Mouse (Mus musculus) olfactory bulb, adult 2 months (tissue): ENCODE measurements around the gene Acsbg1. TPM values are rescaled to one million over a fixed set of nuclear protein-coding genes. Genes with fewer than 3 reads are reported as not detected.

Source experiments
- H3K27ac ChIP-seq: fragments of 200-500 bp; 2 replicates; pipeline ENCODE4 v1.5.1; 2012; ENCODE audit warnings: low read depth, low read length; ENCODE audit not compliant: insufficient read depth
- H3K4me1 ChIP-seq: fragments of 200-500 bp; 2 replicates; pipeline ENCODE4 v1.6.1; 2012; ENCODE audit warnings: low read length; ENCODE audit not compliant: control insufficient read depth, insufficient read depth
- H3K4me3 ChIP-seq: fragments of 200-500 bp; 2 replicates; pipeline ENCODE4 v1.5.1; 2012; ENCODE audit warnings: mild to moderate bottlenecking, low read depth, low read length, moderate library complexity; ENCODE audit not compliant: insufficient read depth
- CTCF ChIP-seq: fragments of 200-500 bp; IDR thresholded peaks from 2 replicates; pipeline ENCODE4 v1.5.1; 2012; ENCODE audit warnings: low read depth, mild to moderate bottlenecking, low read length, moderate library complexity; ENCODE audit not compliant: insufficient read depth
- POLR2A ChIP-seq: fragments of 200-500 bp; IDR thresholded peaks from 2 replicates; pipeline ENCODE4 v1.6.1; 2012; ENCODE audit warnings: mild to moderate bottlenecking, low read depth, low read length, moderate library complexity; ENCODE audit not compliant: insufficient read depth
- WGBS: fragments of 180-500 bp; shearing (Covaris S2); methylation state at CpG from one replicate; pipeline ENCODE4 v1.1.7; 2018; 5-methylcytosine and 5-hydroxymethylcytosine counted together
- polyA plus RNA-seq: library from polyadenylated mRNA; stranded (reverse); fragments of >200 nt; gene quantifications from 2 replicates; pipeline ENCODE4 v1.2.4, GENCODE M21; 2012; ENCODE audit warnings: low replicate concordance; ENCODE audit not compliant: missing spikeins, insufficient read depth, insufficient read length

Gene Acsbg1
- polyA plus RNA-seq, 1 experiment: 141 TPM

- WGBS: 91% methylated on average over 13 of the region's 13 CpGs
- H3K4me1 ChIP-seq: no peaks in the 10 kb centered on the region
- H3K27ac ChIP-seq: no peak overlapping the region
- TF ChIP-seq CTCF: no peak
- H3K4me3 ChIP-seq: no peak overlapping the region
These were observed 12.2 kb upstream of the Acsbg1 start for GRCm38 (mm10) chr9:54673887-54674286.

- Histone ChIP-seq H3K4me1 (no peaks in the 10 kb centered on the region), H3K27ac (no peak overlapping the region), H3K4me3 (no peak overlapping the region)
- TF ChIP-seq CTCF (no peak), POLR2A (no peak)
- WGBS: 64% methylated on average over 3 of the region's 3 CpGs
These were observed 10.3 kb upstream of the Acsbg1 start for GRCm38 (mm10) chr9:54671962-54672361.

- WGBS: 75% methylated on average over 4 of the region's 4 CpGs
- no peak overlapping the region for H3K4me3 ChIP-seq
- H3K27ac ChIP-seq: no peak overlapping the region
- peaks cover 3% of the 10 kb centered on the region for H3K4me1 ChIP-seq
- TF ChIP-seq POLR2A (no peak), CTCF (no peak)
These were observed 6.8 kb upstream of the Acsbg1 start for GRCm38 (mm10) chr9:54668455-54668854.

GRCm38 (mm10) chr9:54666116-54666515, 4.4 kb upstream of the Acsbg1 start:
- H3K4me3 ChIP-seq: no peak overlapping the region
- 95% methylated on average over 3 of the region's 3 CpGs for WGBS
- peaks cover 3% of the 10 kb centered on the region for H3K4me1 ChIP-seq
- H3K27ac ChIP-seq: no peak overlapping the region
- TF ChIP-seq POLR2A: no peak
- TF ChIP-seq CTCF: no peak

GRCm38 (mm10) chr9:54664358-54664757, 2.7 kb upstream of the Acsbg1 start:
- Histone ChIP-seq H3K27ac (no peak overlapping the region), H3K4me3 (no peak overlapping the region), H3K4me1 (peaks cover 3% of the 10 kb centered on the region)
- TF ChIP-seq CTCF (no peak), POLR2A (no peak)
- WGBS: 47% methylated on average over 9 of the region's 9 CpGs

- WGBS: 79% methylated on average over 6 of the region's 6 CpGs
- TF ChIP-seq CTCF: no peak
- no peaks in the 10 kb centered on the region; the same call in 1 of the 2 replicates for H3K4me1 ChIP-seq
- H3K4me3 ChIP-seq: no peak overlapping the region
- no peak overlapping the region for H3K27ac ChIP-seq
These were observed 2.9 kb downstream of the Acsbg1 start for GRCm38 (mm10) chr9:54658773-54659172.

- Histone ChIP-seq H3K27ac (no peak overlapping the region), H3K4me1 (no peaks in the 10 kb centered on the region; the same call in 1 of the 2 replicates), H3K4me3 (no peak overlapping the region)
- 83% methylated on average over 6 of the region's 6 CpGs for WGBS
- TF ChIP-seq POLR2A (no peak), CTCF (no peak)
These were observed 5.3 kb downstream of the Acsbg1 start for GRCm38 (mm10) chr9:54656402-54656801.

GRCm38 (mm10) chr9:54655846-54656245, 5.8 kb downstream of the Acsbg1 start:
- Histone ChIP-seq H3K4me1 (no peaks in the 10 kb centered on the region), H3K27ac (no peak overlapping the region), H3K4me3 (no peak overlapping the region)
- TF ChIP-seq CTCF: no peak
- no peak for TF ChIP-seq POLR2A
- WGBS: 62% methylated on average over 2 of the region's 2 CpGs

- WGBS: 68% methylated on average over 2 of the region's 2 CpGs
- Histone ChIP-seq H3K27ac (no peak overlapping the region), H3K4me3 (no peak overlapping the region), H3K4me1 (no peaks in the 10 kb centered on the region)
- no peak for TF ChIP-seq CTCF
- no peak for TF ChIP-seq POLR2A
These were observed 8.9 kb downstream of the Acsbg1 start for GRCm38 (mm10) chr9:54652778-54653177.

- 100% methylated on average over 1 of the region's 1 CpGs for WGBS
- TF ChIP-seq POLR2A (no peak), CTCF (no peak)
- Histone ChIP-seq H3K4me1 (no peaks in the 10 kb centered on the region), H3K27ac (no peak overlapping the region), H3K4me3 (no peak overlapping the region)
These were observed 12.3 kb downstream of the Acsbg1 start for GRCm38 (mm10) chr9:54649360-54649759.

- H3K27ac ChIP-seq: no peak overlapping the region
These were observed 14.2 kb downstream of the Acsbg1 start for GRCm38 (mm10) chr9:54647456-54647855.

More at GRCm38 (mm10) chr9:54647456-54647855, 14.2 kb downstream of the Acsbg1 start:
- Histone ChIP-seq H3K4me3 (no peak overlapping the region), H3K4me1 (no peaks in the 10 kb centered on the region)
- TF ChIP-seq POLR2A: no peak
- no peak for TF ChIP-seq CTCF
- WGBS: 67% methylated on average over 2 of the region's 2 CpGs
